Mouse (Mus musculus): ENCODE measurements at regions not wholly inside any gene's neighbourhood (a gene's known extent, or its start where the extent isn't known, plus 50 kb on each side); places are given as distances from the start of the nearest gene placed in this dataset.
A peak's percentile ranks its signal among the peaks of the same experiment; 100 is the strongest.

DNA sequence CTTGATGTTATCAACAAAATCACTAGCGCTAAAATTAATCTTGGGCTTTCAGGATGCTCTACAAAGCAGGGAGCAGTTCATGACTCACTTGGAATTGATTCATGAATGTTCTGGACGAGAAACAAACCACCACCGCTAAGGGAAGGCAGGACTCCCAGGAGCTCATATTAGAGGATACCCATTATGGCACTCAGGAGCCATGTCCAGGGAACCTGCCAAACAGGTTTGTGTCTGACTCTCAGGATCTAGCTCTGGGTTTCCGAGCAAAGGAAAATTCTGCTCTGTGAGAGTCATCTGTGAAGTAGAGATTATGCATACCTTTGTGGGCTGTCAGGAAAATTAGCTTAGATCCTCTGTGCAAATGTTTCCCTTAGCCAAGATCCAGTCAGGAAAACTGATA lies 454.3 kb upstream of the Sox11 start:
- peak; percentile 88 for DNase-seq

DNA sequence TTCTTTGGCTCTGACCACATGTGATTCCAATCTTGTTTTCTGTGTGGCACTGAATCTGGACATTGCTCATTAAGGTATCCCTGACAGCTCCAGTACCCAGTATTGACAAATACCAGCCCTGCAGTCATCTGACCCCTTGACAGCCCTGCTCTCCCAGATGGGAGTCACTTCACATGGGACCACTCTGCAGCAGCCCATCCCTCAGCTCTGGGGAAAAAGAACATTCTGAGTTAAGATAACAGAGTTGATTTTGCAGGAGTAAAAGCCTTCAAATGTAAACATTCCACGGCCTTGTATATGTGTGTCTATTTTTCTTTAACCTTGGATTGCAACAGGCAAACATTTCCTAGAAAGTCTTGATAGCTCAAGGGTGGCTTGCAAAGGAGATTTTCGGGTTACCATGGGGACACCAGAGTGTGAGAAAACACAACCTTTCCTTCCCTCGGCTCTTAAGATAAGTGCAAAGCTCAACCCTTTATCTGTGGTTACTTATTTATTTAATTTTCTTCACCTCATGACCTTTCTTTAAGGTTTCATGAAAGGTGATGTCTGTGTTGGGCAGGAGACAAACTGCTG lies 444.4 kb upstream of the Sox11 start:
- no peak for DNase-seq

DNA sequence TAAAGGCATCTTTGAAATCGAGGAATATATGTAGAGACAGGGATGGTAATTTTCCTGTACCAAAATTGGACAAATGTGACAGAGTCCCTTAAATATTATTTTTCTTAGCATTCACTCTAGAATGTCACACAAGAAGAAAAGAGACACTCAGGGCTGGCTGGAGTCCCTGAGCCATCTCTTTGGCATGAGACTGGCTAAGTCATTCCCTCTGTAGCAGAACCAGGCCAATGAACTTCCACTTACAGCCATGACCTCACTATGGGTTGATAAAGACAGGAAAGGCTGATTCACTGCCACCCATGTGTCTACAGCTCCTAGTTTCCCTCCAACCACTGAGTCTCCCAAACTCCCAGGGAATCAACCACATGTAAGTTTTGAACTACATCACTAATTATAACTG lies 438.4 kb upstream of the Sox11 start:
- no peak for DNase-seq

DNA sequence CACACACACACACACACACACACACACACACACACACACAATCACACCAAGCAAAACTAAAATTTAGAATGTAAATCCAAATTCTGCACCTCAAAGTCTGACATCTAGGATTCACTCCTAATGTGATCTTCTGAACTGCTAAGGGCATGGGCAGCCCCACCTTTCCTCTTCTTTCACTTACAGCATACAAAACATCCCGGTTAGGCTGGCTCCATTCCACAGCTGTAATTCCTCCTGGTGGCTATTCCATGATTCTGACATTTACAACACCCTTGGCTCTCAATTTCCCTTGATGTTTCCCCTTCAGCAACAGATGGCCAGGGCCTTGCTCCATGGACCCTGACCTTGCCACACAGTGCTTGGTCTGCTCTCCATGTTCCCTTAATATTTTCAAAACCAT lies 423.6 kb upstream of the Sox11 start:
- DNase-seq = no peak

DNA sequence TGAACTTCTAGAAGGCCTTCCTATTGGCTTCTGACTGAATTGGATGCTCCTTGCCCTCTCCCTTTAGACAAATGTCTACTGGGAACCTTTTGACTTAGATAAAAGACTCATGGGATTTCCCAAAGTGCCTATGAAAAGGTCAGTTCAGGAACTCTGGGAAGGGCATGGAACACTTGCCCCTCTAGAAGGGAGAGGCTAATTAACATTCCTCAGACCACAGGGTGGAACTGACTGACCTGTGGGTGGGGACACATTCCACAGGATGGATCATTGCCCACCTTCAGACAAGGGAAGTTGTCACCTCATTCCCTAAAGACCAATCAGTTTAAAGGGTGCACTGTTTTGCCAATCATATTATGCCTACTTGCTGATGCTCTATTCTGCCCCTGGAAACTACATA lies 416.6 kb upstream of the Sox11 start:
- no peak for DNase-seq

DNA sequence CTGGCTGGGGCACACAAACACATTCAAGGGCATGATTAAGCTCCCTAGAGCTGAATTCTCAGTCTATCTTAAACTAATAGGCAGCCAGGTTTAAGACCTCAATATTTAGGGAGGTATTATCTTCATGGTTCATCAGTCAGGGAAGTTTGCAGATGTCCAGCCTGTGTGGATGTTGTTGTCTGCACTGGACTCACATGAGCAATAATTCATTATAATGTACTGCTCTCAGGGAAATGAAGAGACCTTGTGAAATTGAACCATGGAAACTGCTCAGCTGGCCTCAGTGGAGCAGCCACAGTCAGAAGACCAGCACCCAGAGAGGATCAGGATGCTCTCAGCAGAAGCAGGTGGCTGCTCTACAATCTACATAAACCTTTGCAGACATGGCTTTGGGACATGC lies 415.3 kb upstream of the Sox11 start:
- DNase-seq = no peak

DNA sequence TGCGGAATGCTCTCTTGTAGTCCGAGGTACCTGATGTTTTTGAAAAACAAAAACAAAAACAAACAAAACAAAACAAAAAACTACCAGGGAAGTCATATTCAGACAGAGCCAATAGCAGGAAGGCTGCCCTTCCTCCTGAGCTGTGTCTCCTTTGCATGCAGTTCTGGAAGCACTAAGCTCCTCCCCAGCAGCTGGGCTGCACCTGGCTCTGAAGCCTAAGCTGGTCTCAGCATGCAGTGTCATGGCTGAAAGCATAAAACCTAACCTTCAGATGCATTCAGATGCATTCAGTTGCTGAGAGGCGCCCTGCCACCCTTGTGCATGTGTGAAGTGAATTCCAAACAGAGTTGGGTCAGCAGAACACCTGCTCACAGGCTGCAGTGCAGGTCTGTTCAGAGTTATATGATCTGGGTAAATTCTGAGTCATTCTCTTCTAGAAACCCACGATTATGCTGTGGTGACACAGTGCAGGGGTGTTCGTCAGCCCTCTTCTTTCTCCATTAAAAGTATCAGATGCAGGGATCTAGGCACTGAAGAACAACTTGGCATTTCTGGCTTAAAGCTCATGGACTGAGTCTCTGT lies 382.3 kb upstream of the Sox11 start:
- DNase-seq = no peak

DNA sequence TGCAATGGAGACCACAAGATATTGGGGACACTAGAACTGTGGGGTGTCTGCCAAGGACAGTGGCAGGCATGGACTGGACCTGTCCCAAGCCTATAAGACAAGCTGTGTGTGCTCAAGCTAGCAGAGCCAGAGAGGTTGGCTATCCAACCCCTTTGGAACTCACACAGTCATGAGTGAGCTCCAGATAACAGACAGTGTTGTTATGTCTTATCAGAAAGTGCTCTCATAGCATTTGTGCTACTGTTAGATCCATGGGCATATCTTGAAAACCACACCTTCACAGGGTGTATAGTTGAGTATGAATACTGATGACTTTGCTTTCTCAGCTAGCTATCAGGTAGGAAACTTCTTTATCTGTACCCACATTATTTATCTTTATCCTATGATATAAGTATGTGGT lies 338.1 kb upstream of the Sox11 start:
- DNase-seq = no peak

DNA sequence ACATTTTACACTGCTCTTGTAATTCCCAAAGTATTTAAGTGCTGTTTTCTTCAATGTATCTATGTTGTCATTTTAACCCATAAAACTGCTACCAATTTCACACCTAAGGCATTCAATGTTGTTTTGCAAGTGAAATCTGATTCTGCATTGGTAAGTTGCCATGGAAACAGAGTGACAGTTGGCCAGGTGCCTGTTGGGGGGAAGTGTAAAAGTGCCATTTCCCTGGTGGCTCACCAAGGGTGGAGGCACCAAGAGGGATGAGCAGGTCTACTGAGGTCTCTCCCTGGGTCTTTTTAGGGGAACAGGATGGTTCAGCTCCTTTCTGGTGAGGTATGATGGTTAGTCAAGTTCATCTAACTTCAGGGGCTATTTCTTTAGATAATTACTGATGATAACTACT lies 331.0 kb upstream of the Sox11 start:
- DNase-seq = no peak

DNA sequence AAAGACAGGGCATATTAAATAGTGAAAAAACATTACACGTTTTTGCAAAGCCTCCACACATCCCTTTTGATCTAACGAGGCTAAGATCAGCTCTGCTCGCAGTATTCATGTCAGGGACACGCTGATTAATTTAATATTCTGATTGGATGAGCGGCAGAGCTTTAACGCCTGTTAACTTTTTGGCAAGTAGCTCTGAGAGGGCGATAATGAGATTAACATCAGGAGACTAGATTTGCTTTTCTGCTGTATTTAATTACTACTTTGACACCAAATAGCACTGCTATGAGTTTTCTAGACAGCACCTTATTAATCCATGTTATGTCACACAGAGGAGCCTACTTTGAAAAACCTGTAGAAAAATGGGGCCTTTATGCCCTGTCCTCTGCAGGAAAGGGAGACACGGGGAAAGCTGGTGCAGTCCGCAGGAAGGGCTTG lies 328.3 kb upstream of the Sox11 start:
- DNase-seq = no peak

DNA sequence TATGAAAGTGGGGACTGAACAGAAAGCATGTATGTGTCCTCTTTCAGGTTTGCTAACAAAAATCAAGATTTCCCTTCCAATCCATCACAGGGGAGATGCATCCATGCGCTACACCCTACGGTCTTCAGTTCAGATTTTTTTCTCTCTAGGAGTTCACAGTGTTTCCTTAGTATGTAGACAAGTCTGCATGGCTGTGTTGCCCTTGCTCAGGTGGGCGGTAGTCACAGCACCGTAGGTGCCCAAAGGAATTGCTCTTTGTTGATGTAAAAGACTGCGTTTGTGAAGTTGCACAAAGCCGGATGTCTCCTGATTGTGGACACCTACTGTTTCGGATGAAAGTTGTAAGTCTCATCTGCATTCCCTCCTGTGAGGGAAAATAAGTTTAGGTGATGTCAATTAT lies 327.8 kb upstream of the Sox11 start:
- DNase-seq = no peak

DNA sequence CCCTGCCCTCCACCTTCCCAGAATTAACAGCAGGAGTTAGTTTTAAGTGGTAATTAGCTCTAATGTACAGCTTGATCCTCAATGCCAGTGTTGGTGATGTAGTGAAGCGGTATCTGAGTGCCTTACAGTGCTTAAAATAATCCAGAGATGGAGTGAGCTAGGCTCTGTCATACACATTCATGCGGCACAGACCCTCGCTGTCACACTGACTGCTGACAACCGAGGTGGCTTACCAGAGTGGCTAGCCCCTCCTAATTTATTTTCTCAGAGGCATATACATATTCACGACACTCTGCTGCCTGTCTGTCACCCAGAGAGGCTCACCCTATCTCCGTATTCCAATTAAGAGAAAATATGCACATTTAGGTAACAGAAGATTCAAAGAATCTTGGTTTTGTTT lies 327.2 kb upstream of the Sox11 start:
- peak; percentile 73 for DNase-seq

DNA sequence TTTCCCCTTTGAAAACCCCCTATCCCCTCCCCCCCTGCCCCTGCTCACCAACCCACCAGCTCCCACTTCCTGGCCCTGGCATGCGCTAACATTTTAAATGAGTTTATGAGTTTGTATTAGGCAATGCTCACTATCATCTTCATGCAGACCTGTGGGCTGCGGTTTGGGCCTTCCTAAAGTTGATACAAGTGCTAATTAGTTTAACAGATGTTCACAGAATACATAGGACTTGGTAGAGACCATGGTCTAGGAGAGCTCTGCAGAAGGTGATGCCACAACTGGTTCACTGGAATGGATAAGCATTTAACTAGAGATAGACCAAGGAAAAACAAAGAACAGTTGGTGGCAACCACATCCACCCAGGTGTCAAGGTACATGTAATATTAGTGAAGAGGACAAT lies 324.1 kb upstream of the Sox11 start:
- no peak for DNase-seq

DNA sequence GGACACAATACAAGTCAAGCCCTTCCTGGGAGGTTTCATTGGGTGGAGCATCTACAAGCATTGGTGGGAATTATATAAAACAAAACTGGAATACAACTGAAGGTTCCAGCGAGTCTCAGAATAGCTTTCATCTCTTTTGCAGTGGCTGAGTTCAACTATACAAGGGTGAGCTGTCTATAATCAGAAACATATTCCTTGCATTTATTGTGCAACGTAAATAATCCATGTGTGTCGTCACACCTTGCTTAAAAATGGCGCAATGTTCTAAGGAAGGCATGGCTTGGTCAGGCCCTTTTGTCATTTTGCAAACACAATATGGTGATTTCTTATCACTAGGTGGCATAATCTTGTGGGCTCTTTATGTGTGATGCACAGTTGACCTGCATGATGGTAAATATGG lies 320.8 kb upstream of the Sox11 start:
- no peak for DNase-seq

DNA sequence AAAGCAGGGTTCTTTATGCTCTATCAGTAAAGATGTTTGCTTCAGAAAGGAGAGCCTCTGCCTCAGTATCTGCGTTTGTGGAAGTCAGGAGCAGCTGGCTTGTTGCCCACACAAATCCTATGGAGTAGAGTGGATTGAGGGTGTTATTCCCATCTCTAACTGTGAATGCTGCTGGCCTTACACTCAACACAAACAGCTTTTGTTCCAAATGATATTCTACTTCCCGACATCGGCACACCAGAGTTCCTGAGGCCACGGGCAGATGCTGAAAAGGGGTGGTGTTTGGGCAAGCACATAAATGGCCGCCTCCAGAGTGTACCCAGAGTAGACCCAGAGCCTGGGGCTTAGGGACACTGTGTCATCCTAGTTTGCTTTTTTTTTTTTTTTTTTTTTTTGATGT lies 320.3 kb upstream of the Sox11 start:
- DNase-seq = peak; percentile 61

DNA sequence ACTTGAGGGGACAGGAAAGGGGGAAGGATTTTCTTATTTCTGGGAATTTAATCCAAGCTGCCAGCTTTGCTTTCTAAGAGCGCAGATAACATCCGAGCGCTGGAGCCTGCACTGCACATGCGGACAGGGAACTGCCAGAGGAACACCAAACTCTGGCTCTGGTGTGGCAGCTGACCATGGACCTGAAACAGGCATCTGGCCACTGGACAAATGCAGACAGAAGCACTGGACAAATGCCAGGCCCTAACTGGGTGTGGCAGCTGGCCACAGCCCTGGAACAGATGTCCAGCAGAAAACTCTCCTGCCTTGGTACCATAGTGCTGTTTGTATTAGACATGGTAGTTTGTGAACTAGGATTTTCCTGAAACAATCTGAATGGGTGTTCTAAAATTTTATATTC lies 315.2 kb upstream of the Sox11 start:
- DNase-seq = peak; percentile 89

DNA sequence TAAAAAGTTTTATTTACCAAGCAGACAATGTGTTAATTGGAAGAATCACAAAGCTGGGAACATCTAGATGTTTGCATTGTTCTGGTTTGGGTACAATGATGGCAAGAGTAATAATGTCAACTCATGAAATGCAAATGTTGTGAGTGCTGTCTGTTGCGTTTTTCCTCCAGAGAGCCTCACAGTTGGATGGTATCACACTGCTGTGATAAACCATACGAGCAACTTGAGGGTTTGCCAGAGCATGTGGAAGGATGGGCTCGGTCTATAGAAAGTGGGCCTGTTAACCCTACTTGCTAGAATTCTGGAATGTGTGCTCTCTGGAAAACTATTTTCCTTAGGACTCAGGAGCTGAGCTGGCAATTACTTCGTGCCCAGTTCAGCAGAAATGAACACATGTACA lies 311.2 kb upstream of the Sox11 start:
- peak; percentile 17 for DNase-seq

DNA sequence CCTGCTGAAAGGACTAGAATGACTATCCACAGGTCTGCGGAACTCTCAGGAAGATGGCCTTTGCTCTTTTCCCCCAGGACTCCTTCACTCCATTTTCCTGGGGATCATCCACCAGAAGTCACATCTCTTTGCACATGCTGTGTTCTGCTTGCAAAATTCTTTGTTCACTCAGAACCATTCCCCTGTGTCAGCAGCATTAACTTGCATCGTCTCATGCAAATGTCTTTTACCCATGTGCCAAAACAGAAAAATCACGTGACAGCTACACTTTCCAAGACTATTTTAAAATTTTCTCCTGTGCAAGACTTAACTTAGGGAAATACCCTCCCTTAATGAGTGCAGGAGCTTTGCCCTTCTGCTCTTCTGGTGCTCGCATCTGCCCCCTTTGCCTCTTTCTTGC lies 306.2 kb upstream of the Sox11 start:
- DNase-seq = peak; percentile 27

DNA sequence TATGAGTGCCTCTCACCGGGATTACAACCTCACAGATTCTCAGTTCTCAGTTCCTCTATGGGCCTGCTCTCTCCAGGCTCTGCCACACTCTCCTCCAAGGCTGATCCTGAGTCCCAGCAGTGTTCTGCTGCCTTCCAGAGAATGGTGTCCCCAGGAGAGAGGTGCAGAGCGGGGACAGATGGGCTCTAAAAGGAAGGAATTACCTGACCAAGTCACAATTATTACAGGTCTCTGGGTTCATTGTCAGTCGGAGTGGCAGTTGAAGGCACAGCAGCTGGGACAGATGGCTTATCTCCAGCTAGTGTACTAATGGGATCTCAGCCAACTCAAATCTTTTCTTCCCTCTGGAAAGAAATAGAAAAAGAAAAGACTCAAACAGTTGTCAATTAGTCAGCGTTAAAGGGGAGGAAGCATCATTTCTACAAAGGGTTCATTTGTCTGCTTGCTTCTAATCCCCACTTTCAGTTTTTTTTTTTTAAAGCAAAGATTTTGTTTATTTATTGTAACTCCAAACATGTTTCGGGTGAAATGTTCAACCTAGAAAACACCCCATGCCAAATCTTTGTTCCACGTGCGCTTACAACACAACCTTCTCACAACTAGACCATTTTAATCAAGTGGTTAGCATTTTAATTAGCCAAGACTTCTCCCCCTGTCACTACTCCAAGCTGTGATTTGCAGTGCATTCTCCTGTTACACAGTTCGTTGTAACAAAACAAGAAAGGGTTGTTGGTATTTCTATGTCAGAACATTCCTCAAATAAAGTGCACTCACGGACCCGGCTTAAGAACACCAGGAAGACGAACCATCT lies 304.3 kb upstream of the Sox11 start:
- peak; percentile 40 for DNase-seq

DNA sequence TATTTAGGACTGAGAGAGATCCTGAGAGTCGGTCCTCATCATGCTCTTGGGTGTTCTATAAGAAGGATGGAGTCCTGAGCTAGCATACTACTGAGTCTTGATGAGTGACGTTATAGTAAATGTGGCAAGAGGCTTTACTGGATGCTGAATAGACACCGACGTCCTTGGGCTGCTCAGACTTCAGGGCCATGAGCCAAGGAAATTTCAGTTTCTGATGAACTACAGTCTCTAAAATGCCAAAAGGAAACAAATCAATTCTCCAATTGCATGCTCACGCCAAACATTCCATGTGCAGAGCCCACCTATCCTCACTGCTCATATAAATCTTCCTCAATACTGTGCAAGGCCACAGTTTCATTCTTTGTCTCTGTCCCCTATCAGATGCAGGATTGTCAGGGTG lies 277.2 kb upstream of the Sox11 start:
- DNase-seq = no peak

DNA sequence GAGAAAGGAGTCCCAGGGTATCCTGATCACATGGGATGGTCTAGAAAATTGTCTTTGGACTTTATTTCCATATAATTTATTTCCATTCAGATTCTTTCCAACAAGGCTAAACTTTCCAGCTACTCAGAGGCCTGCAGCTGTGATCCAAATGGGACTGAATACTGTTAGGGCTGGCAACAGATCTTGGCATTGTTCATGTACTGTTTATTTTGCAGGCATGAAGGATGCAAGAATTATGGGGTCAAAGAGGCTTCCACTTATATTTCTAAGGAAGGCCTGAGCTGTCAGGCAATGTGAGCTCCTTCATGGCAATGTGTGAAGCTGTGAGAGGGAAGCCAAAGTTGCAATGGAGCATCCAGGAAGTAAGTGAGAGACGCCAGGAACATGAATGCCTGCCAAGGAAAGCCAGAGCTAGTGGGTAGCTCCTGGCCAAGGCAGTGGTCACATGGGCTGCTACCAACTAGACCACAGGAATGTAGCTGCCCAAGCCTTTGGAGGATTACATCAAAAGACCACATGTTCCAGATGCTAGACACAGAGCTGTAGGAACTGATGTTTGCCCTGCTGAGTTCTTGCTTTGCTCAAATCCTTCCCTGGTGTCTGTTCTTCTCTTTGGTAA lies 261.8 kb upstream of the Sox11 start:
- DNase-seq = peak; percentile 79

DNA sequence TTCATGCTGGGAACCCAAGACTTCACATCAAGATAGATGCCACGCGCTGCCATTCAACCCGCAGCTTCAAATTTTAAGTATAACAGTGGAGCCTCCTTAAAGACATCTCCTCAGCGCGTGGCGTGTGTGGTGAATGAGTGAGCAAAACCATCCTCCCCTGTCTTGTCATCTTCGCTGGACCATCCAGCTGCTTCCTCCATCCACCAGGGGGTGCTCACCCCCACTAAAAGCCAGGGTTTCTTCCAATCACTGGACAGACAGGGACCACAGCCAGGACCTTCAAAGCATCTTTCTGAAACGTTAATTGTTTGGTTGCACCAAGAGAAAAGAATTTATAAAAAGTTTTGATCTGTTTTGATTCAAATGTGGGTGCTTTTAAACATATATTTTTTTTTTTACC lies 256.8 kb upstream of the Sox11 start:
- DNase-seq = no peak

DNA sequence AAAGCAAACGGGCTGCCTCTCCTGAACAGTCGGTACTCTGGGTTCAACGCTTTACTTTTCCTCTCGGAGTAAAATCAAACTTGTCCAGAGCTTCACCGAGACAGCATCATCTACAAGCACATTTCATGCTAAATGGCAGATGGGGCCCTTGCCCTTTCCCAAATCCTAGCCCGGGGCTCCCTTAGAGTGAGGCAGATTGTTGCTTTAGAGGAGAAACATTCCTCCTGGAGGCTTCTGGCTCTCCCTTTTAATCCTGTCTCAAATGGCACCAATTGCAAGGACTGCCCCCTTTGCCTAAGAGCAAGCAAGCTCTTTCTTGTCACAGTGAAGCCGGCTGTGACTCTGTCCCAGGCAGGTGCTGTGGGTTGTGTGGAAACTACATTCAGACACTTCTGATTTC lies 255.5 kb upstream of the Sox11 start:
- no peak for DNase-seq

DNA sequence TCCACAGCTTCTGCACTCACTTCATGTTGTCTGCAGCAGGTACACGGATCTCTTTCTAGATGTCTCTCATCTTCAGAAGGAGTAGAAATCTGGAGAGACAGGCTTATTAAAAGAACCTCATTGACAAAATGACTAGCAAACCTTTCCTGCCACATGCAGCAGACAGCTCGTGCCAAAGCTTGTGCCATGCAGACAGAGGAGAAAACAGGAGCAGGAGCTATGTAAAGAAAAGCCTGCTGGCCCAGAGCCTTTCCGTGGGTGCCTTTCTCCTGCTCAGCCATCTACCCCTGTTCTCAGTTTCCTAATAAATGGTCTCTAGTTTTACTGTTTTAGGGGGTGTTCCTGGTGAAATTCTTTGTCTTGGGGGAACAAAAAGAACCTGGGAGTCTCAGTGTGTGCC lies 254.9 kb upstream of the Sox11 start:
- DNase-seq = no peak
